Comparison of ENCODE assay signal across 10 mouse cellular contexts in the genomic region with DNA sequence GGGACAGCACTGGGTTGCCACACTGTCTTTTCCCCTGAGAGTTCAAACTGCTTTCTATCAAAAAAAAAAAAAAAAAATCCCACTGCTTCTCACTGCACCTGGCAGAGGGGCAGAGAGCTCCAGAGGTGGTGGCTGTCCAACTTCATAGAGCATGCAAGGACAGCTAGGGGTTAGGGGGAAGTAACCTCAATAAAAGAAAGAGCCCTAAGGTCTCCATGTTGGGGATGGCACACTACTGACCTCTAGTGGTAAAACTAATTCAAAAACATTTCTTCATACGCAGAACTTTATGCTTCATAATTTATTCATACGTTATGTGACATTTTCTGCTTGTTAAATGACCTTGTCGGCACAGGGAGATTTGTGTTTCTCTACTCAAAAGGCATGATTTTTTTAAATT. TPM values are rescaled to one million over a fixed set of nuclear protein-coding genes. Genes with fewer than 3 reads are reported as not detected.
DNase-seq lines count a peak whose midpoint lies in the region; ATAC-seq lines count a peak whose summit lies in the region.
"Had no signal": no experiment of that assay in that cellular context is flagged by ENCODE, and none has a peak within 500 bp of the region (broad histone marks: within the 10 kb centered on the region; RNA-seq: fewer than 3 reads in every experiment).

No protein-coding gene starts in this region.

- no peak overlapping the region for H3K27ac ChIP-seq in intestine, embryonic 15.5 days
- H3K27ac ChIP-seq: heart, embryonic 15.5 days; neural tube, embryonic 13.5 days had no signal

- no peak for DNase-seq in frontal cortex, postnatal 14 days (ENCODE audit: low spot score in 2 of 2)
- DNase-seq in thymus, postnatal 0 days (ENCODE audit: low spot score) = peak; percentile 57
- no peak for DNase-seq in thymus, adult 18-20 months
- DNase-seq in left cerebral cortex, adult 9 months (ENCODE audit: low spot score in 2 of 2) = no peak
- DNase-seq in adrenal gland, adult 8-10 months = no peak
- no peak for DNase-seq in testis, postnatal 14 days (ENCODE audit: low spot score)

- ATAC-seq in frontal cortex, adult (ENCODE audit: low TSS enrichment) = peak; percentile 65; the same call in 1 of the 2 replicates
- ATAC-seq in intestine, embryonic 15.5 days = peak; percentile 56; the same call in 1 of the 2 replicates

- no peaks in the 10 kb centered on the region for H3K9me3 ChIP-seq in intestine, embryonic 15.5 days
- H3K9me3 ChIP-seq: heart, embryonic 15.5 days; neural tube, embryonic 13.5 days had no signal

- 25% methylated on average over 3 of the region's 3 CpGs for WGBS in intestine, embryonic 15.5 days

- no peaks in the 10 kb centered on the region; the same call in 1 of the 2 replicates for H3K4me1 ChIP-seq in intestine, embryonic 15.5 days (replicated peaks)
- H3K4me1 ChIP-seq: heart, embryonic 15.5 days; neural tube, embryonic 13.5 days had no signal

- no peaks in the 10 kb centered on the region for H3K36me3 ChIP-seq in intestine, embryonic 15.5 days
- H3K36me3 ChIP-seq: heart, embryonic 15.5 days; neural tube, embryonic 13.5 days had no signal

- H3K4me2 ChIP-seq in intestine, embryonic 15.5 days (replicated peaks) = no peak overlapping the region
- H3K4me2 ChIP-seq: heart, embryonic 15.5 days; neural tube, embryonic 13.5 days had no signal

- H3K4me3 ChIP-seq in intestine, embryonic 15.5 days (replicated peaks) = no peak overlapping the region
- H3K4me3 ChIP-seq: heart, embryonic 15.5 days; neural tube, embryonic 13.5 days had no signal

- no peak overlapping the region for H3K9ac ChIP-seq in intestine, embryonic 15.5 days
- H3K9ac ChIP-seq: heart, embryonic 15.5 days; neural tube, embryonic 13.5 days had no signal

- H3K27me3 ChIP-seq in intestine, embryonic 15.5 days (replicated peaks) = no peaks in the 10 kb centered on the region
- H3K27me3 ChIP-seq: heart, embryonic 15.5 days; neural tube, embryonic 13.5 days had no signal

RNA-seq across cellular contexts. Expression of gene Scoc, which starts 7.1 kb away (rescaled TPM):
- 69.1 and 77.9 TPM in 2 replicates for polyA plus RNA-seq in thymus, postnatal 0 days (2015; fragmentation: Nextera tagmentation; extraction: Ambion mirVana)
- 96.0 and 117 TPM in 2 replicates for polyA plus RNA-seq in intestine, embryonic 15.5 days (2015; fragmentation: Nextera tagmentation; extraction: Ambion mirVana)
- total RNA-seq in adrenal gland, adult 8-10 months (2022) = 10 to 100 TPM; 64.7 to 84.2 (median 75.1) TPM
